Mouse (Mus musculus): ENCODE results near the gene Trim17.

The Trim17 gene

DNA sequence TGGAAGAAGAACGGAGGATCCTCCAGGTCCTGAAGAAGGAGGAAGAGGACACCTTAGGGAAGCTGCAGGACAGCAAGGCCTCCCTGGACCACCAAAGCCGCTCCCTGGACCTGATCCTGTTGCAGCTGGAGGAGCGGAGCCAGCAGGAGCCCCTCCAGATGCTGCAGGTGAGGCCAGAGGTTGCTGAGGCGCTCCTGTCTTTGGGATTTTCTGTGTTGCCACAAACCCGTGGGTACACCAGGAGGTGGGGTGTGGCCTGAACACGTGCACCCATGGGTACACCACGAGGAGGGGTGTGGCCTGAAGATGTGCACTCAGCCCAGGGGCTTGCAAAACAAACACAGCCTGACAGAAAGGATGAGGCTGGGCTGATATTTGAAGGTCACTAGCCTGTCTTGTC lies 14.1 kb downstream of the Trim17 start:
- Histone ChIP-seq H3K4me1 (replicated peaks; ENCODE audit: low read depth, low read length) (peaks cover 69% of the 10 kb centered on the region), H3K36me3 (ENCODE audit: insufficient read depth, low read length) (peaks cover 8% of the 10 kb centered on the region), H3K4me3 (replicated peaks; ENCODE audit: low read length) (no peak overlapping the region), H3K9me3 (ENCODE audit: low read length) (no peaks in the 10 kb centered on the region), H3K27me3 (ENCODE audit: insufficient read depth, low read length) (peaks cover 11% of the 10 kb centered on the region)
- no peak for TF ChIP-seq POU5F1 (IDR thresholded peaks at IDR 0.05; ENCODE audit: borderline replicate concordance, low read length)
- no peak for TF ChIP-seq NANOG (IDR thresholded peaks at IDR 0.05; ENCODE audit: borderline replicate concordance, low read length)
- no peak for TF ChIP-seq CTCF (conservative IDR thresholded peaks at IDR 0.05; ENCODE audit: low read length)

DNA sequence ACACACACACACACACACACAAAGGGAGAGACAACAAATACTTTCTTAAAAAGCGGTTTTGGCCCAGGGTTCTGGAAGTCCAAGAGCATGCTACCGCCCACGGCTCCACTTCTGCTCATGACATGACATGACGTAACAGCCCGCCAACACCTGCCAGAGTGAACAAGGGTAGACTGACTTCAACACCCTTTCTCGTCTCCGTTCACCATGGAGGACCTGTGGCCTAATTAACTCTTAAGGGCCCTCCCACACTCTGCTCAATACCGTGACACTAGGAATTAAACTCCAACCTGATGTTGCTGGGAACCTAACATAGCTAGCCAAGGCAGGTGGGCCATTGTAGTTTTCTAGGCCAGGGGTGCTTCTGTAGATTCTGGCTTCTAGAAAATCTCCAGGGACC lies 14.5 kb downstream of the Trim17 start:
- peaks cover 69% of the 10 kb centered on the region for H3K4me1 ChIP-seq (replicated peaks; ENCODE audit: low read depth, low read length)
- no peak overlapping the region for H3K4me3 ChIP-seq (replicated peaks; ENCODE audit: low read length)
- H3K36me3 ChIP-seq (ENCODE audit: insufficient read depth, low read length) = peaks cover 8% of the 10 kb centered on the region
- no peaks in the 10 kb centered on the region for H3K9me3 ChIP-seq (ENCODE audit: low read length)
- peaks cover 6% of the 10 kb centered on the region for H3K27me3 ChIP-seq (ENCODE audit: insufficient read depth, low read length)
- no peak for TF ChIP-seq NANOG (IDR thresholded peaks at IDR 0.05; ENCODE audit: borderline replicate concordance, low read length)
- no peak for TF ChIP-seq POU5F1 (IDR thresholded peaks at IDR 0.05; ENCODE audit: borderline replicate concordance, low read length)
- no peak for TF ChIP-seq CTCF (conservative IDR thresholded peaks at IDR 0.05; ENCODE audit: low read length)

DNA sequence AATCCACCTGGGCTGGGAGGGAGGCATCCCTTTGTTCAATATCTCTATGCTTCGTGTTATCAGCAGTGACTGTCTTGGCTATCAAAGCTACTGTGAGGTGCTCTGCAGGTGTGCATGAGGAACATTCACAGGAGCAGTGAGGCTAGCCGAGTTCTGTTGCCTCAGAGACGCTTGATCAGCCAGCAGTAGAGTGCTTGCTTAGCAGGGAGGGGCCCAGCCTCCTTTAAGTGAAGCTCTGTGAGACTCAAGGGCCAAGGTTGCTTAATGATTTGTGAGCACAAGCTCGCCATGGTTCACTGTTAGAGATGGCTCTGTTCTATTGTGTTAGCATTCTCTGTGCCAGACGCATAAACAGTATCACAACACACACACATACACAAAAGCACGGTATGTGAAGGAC lies 15.2 kb downstream of the Trim17 start:
- Histone ChIP-seq H3K4me1 (replicated peaks; ENCODE audit: low read depth, low read length) (peaks cover 69% of the 10 kb centered on the region), H3K9me3 (ENCODE audit: low read length) (no peaks in the 10 kb centered on the region), H3K36me3 (ENCODE audit: insufficient read depth, low read length) (peaks cover 10% of the 10 kb centered on the region), H3K27me3 (ENCODE audit: insufficient read depth, low read length) (peaks cover 1% of the 10 kb centered on the region; the same call in 1 of the 2 replicates), H3K4me3 (replicated peaks; ENCODE audit: low read length) (peak overlapping the region; percentile 8; the same call in 1 of the 2 replicates)
- TF ChIP-seq NANOG (IDR thresholded peaks at IDR 0.05; ENCODE audit: borderline replicate concordance, low read length) (no peak), POU5F1 (IDR thresholded peaks at IDR 0.05; ENCODE audit: borderline replicate concordance, low read length) (no peak), CTCF (conservative IDR thresholded peaks at IDR 0.05; ENCODE audit: low read length) (no peak)

DNA sequence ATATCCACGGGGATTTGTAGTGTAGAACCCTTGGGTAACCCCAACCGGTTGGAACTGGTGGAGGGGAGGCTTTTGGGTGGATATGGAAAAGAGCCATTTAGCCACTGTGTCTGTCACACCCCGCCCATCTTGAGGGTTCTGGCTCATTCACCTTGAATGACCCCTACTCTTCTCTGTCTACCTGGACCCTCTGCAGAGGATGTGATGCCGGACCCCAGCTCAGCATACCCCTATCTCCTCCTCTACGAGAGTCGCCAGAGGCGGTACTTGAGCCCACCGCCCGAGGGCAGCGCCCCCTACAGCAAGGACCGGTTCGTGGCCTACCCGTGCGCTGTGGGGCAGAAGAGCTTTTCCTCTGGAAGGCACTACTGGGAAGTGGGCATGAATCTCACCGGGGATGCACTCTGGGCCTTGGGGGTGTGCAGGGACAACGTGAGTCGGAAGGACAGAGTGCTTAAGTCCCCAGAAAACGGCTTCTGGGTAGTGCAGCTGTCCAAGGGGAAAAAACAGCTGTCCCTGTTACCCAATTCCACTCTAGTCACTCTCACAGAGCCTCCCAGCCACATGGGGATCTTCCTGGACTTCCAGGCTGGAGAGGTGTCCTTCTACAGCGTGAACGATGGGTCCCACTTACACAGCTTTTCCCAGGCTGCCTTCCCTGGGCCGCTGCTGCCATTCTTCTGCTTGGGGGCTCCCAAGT lies 16.5 kb downstream of the Trim17 start:
- H3K9me3 ChIP-seq (ENCODE audit: low read length) = no peaks in the 10 kb centered on the region
- TF ChIP-seq NANOG (IDR thresholded peaks at IDR 0.05; ENCODE audit: borderline replicate concordance, low read length) (no peak), CTCF (conservative IDR thresholded peaks at IDR 0.05; ENCODE audit: low read length) (peak; percentile 49), POU5F1 (IDR thresholded peaks at IDR 0.05; ENCODE audit: borderline replicate concordance, low read length) (no peak)
- peak overlapping the region; percentile 32; the same call in 1 of the 2 replicates for H3K4me3 ChIP-seq (replicated peaks; ENCODE audit: low read length)
- H3K4me1 ChIP-seq (replicated peaks; ENCODE audit: low read depth, low read length) = peaks cover 69% of the 10 kb centered on the region
- H3K36me3 ChIP-seq (ENCODE audit: insufficient read depth, low read length) = peaks cover 20% of the 10 kb centered on the region
- H3K27me3 ChIP-seq (ENCODE audit: insufficient read depth, low read length) = no peaks in the 10 kb centered on the region

DNA sequence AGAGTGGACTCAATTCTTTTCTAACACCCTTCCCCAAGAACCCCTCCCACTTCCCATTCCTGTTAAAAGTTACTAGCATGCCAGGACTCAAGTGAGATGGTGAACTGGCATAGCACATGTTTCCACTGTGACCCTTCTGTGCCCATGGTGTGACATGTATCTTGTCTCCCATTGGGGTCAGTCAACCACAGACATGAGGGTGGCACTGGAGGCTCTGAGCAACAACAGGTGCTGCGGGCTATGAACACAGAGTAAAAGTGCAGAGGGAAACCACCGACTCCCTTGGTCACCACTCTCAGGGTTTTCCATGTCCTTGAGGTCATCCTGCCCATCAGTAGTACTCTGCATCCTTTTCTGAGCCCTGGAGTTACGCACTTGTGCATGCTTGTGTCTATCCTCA lies 17.3 kb downstream of the Trim17 start:
- no peak for TF ChIP-seq NANOG (IDR thresholded peaks at IDR 0.05; ENCODE audit: borderline replicate concordance, low read length)
- TF ChIP-seq CTCF (conservative IDR thresholded peaks at IDR 0.05; ENCODE audit: low read length) = no peak
- no peak for TF ChIP-seq POU5F1 (IDR thresholded peaks at IDR 0.05; ENCODE audit: borderline replicate concordance, low read length)
- Histone ChIP-seq H3K4me3 (replicated peaks; ENCODE audit: low read length) (no peak overlapping the region), H3K4me1 (replicated peaks; ENCODE audit: low read depth, low read length) (peaks cover 64% of the 10 kb centered on the region), H3K27me3 (ENCODE audit: insufficient read depth, low read length) (no peaks in the 10 kb centered on the region), H3K36me3 (ENCODE audit: insufficient read depth, low read length) (peaks cover 21% of the 10 kb centered on the region), H3K9me3 (ENCODE audit: low read length) (no peaks in the 10 kb centered on the region)

DNA sequence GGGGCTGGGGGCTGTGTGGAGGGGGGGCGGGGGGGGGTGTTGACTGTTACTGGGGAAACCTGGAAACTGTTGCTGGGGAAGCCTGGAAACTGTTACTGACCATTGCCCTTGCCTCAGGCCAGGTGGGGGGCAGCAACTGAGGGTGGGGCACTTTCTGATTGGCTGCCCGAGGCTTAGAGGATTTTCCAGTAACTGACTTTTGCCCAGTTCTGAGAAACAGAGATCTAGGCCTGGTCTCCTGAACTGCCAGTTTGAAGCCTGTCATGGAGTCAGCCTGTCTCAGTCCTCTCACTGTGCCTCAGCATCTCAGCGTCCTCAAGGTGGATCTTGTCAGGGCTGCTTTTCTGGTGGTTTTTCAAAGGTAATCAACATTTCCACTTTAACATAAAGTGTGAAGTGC lies 19.9 kb downstream of the Trim17 start:
- Histone ChIP-seq H3K9me3 (ENCODE audit: low read length) (no peaks in the 10 kb centered on the region), H3K4me1 (replicated peaks; ENCODE audit: low read depth, low read length) (peaks cover 61% of the 10 kb centered on the region), H3K4me3 (replicated peaks; ENCODE audit: low read length) (no peak overlapping the region), H3K36me3 (ENCODE audit: insufficient read depth, low read length) (peaks cover 23% of the 10 kb centered on the region), H3K27me3 (ENCODE audit: insufficient read depth, low read length) (0 out of 2 replicates have a peak, but pooled peaks cover 2% of the 10 kb centered on the region)
- no peak for TF ChIP-seq CTCF (conservative IDR thresholded peaks at IDR 0.05; ENCODE audit: low read length)
- no peak for TF ChIP-seq NANOG (IDR thresholded peaks at IDR 0.05; ENCODE audit: borderline replicate concordance, low read length)

DNA sequence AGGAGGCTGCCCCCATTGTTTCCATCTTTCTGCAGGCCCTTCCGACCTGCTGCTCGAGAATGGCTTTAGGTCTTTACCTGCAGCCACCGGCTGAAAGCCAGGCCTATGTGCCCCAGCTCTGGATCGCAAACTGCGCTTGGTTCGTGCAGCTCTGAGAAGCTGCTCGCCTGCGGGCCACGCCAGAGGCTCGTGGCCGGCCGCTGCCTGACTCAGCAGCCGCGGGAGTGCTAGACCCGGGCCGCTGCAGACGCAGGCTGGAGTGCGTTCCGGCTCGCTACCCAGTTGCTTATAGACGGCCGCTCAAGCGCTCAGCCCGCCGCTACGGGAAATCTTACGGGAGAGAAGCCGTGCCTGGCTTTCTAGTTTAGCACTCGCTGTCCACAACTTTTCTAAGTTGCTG lies 22.7 kb downstream of the Trim17 start:
- H3K27me3 ChIP-seq (ENCODE audit: insufficient read depth, low read length) = 0 out of 2 replicates have a peak, but pooled peaks cover 2% of the 10 kb centered on the region
- peak overlapping the region; percentile 93 for H3K4me3 ChIP-seq (replicated peaks; ENCODE audit: low read length)
- no peaks in the 10 kb centered on the region for H3K9me3 ChIP-seq (ENCODE audit: low read length)
- no peak for TF ChIP-seq CTCF (conservative IDR thresholded peaks at IDR 0.05; ENCODE audit: low read length)
- peaks cover 44% of the 10 kb centered on the region for H3K36me3 ChIP-seq (ENCODE audit: insufficient read depth, low read length)
- peaks cover 61% of the 10 kb centered on the region for H3K4me1 ChIP-seq (replicated peaks; ENCODE audit: low read depth, low read length)

DNA sequence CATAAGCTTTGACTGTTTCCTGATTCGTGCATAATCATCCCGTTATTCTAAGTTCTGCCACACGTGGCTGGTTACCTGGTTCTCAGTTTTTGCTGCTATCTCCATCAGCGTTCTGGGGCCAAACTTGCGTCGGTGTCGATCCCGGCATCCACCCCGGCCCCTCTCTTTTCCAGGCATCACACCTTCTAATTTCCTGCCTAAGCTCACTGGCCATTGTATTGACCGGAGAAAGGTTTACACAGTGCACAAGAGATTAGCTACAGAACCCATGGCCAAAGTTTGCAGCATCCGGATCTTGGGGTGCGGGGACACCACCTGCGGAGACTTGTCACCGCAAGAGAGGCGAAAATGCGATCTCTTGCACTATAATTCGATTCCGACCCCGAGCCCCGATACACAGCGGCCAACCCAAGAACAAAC lies 23.1 kb downstream of the Trim17 start:
- 0 out of 2 replicates have a peak, but pooled peaks cover 2% of the 10 kb centered on the region for H3K27me3 ChIP-seq (ENCODE audit: insufficient read depth, low read length)
- H3K36me3 ChIP-seq (ENCODE audit: insufficient read depth, low read length) = peaks cover 44% of the 10 kb centered on the region
- peak overlapping the region; percentile 93 for H3K4me3 ChIP-seq (replicated peaks; ENCODE audit: low read length)
- H3K4me1 ChIP-seq (replicated peaks; ENCODE audit: low read depth, low read length) = peaks cover 65% of the 10 kb centered on the region
- TF ChIP-seq POU5F1 (IDR thresholded peaks at IDR 0.05; ENCODE audit: borderline replicate concordance, low read length) (no peak), CTCF (conservative IDR thresholded peaks at IDR 0.05; ENCODE audit: low read length) (no peak), NANOG (IDR thresholded peaks at IDR 0.05; ENCODE audit: borderline replicate concordance, low read length) (no peak)
- H3K9me3 ChIP-seq (ENCODE audit: low read length) = no peaks in the 10 kb centered on the region

Data from E14TG2a.4 (cell line).